Mouse (Mus musculus): ENCODE results near the gene Oxnad1. TPM values are rescaled to one million over a fixed set of nuclear protein-coding genes. Genes with fewer than 3 reads are reported as not detected.
"Not testable (repeated sequence)": the region's sequence is repeated elsewhere in the genome, so short reads cannot be mapped to it uniquely, and the experiment has no call there.

Gene Oxnad1
- polyA plus RNA-seq, 1 experiment from 2014 or later: 17.4 TPM

DNA sequence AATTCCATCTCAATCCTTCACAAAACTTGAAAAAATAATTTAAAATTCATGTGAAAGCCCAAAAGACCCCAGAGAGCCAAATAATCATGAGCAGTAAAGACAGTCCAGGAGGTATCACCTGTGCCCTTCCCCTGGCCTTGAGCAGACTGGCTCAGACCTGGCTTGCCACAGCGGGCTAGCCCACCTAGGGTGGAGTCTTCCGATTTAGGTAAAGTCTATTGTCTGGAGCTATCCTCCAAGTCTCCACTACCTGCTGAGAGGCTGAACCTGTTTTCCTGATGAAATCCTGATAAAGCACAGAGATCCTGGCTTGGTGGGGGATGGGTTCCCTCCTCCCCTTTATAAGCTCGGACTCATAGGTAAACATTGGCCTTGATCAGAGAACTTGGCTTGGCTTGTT is 39.1 kb downstream of the Oxnad1 start:
- peaks cover 5% of the 10 kb centered on the region; the same call in 1 of the 2 replicates for H3K4me1 ChIP-seq
- no peaks in the 10 kb centered on the region for H3K27me3 ChIP-seq
- no peaks in the 10 kb centered on the region for H3K36me3 ChIP-seq
- WGBS: 77% methylated on average over 3 of the region's 3 CpGs
- no peak overlapping the region for H3K4me2 ChIP-seq
- no peak overlapping the region for H3K4me3 ChIP-seq
- ATAC-seq (ENCODE audit: insufficient number of reproducible peaks, low FRiP score, low TSS enrichment, low read depth): no peak
- no peak overlapping the region for H3K27ac ChIP-seq
- H3K9me3 ChIP-seq: no peaks in the 10 kb centered on the region
- H3K9ac ChIP-seq: no peak overlapping the region

DNA sequence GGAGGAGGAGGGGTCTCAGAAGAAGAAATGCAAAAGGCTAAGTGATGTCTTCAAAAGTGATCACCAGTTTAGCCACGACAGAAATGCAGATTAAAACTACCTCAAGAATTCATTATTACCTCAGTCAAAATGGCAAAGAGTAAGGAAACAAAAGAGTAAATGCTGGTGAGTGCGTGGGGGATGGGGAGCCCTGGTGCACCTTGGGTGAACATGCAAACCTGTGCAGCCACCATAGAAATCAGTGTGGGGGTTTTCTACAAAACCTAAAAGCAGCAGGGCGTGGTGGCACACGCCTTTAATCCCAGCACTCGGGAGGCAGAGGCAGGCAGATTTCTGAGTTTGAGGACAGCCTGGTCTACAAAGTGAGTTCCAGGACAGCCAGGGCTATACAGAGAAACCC is 40.1 kb downstream of the Oxnad1 start:
- not testable (repeated sequence) for H3K9ac ChIP-seq; H3K27me3 ChIP-seq; H3K4me3 ChIP-seq; H3K9me3 ChIP-seq; ATAC-seq (ENCODE audit: insufficient number of reproducible peaks, low FRiP score, low TSS enrichment, low read depth); H3K27ac ChIP-seq; H3K4me2 ChIP-seq; H3K36me3 ChIP-seq; H3K4me1 ChIP-seq
- WGBS: 82% methylated on average over 5 of the region's 5 CpGs

DNA sequence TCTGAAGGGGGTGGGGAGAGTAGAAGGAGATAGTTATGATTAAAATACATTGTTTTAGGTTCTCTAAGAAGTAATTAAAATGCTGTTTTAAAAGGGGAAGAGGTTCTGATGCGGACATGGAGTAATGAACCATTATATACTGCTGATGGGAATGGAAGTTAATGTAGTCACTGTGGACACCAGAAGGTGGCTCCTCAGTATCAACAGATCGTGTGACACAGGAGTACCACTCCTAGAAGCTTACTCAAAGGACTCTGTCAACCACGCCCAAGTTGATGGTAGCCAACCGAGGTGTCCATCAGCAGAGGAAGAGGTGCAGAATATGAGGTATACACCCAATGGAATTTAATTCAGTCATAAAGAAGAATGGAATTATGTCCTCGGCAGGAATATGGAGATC is 43.2 kb downstream of the Oxnad1 start:
- Histone ChIP-seq H3K4me3 (no peak overlapping the region), H3K27ac (no peak overlapping the region), H3K36me3 (no peaks in the 10 kb centered on the region), H3K9ac (no peak overlapping the region), H3K27me3 (no peaks in the 10 kb centered on the region), H3K4me2 (no peak overlapping the region), H3K4me1 (no peaks in the 10 kb centered on the region), H3K9me3 (no peaks in the 10 kb centered on the region)
- WGBS: 81% methylated on average over 5 of the region's 5 CpGs
- no peak for ATAC-seq (ENCODE audit: insufficient number of reproducible peaks, low FRiP score, low TSS enrichment, low read depth)

DNA sequence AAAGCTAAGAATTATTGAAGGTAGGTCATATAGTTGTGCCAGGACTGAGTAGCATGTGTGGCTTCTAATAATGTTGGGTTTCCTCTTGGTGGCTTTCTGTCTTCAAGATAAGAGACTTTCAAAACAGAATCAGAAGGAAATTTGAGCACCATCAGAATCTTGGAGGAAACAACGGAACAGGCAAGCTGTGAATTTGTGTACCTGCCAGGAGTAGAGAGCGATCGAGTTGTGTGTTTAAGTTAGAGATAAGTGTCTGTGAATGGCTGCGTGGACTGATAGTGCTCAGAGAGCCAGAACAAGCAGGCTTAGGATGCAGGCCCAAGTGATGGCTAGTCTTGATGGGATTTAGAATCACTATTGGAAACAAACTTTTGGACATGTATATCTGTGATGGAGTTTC is 46.7 kb downstream of the Oxnad1 start:
- ATAC-seq (ENCODE audit: insufficient number of reproducible peaks, low FRiP score, low TSS enrichment, low read depth): no peak
- Histone ChIP-seq H3K36me3 (no peaks in the 10 kb centered on the region), H3K9me3 (no peaks in the 10 kb centered on the region), H3K4me2 (no peak overlapping the region), H3K4me1 (no peaks in the 10 kb centered on the region), H3K27ac (no peak overlapping the region), H3K27me3 (no peaks in the 10 kb centered on the region), H3K4me3 (no peak overlapping the region), H3K9ac (no peak overlapping the region)
- whole genome bisulfite sequencing: 88% methylated on average over 4 of the region's 4 CpGs

DNA sequence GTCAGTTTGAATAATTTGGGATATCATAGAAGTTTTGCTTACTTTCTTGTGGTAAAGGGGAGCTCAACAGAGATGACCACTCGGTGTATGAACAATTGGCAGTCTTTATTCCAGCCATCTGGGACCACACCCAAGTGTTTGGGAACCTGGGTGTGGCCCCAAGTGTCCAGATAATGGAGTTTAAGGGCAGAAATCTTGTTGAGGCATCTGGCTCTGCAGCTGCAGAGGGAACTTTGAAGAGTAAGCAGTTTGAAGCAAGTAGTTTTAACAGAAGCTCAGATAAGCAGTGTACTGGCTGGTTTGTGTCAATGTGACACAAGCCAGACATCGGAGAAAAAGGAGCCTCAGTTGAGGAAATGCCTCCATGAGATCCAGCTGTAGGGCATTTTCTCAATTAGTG is 49.1 kb downstream of the Oxnad1 start:
- 45% methylated on average over 2 of the region's 2 CpGs for WGBS
- no peak overlapping the region for H3K9ac ChIP-seq

DNA sequence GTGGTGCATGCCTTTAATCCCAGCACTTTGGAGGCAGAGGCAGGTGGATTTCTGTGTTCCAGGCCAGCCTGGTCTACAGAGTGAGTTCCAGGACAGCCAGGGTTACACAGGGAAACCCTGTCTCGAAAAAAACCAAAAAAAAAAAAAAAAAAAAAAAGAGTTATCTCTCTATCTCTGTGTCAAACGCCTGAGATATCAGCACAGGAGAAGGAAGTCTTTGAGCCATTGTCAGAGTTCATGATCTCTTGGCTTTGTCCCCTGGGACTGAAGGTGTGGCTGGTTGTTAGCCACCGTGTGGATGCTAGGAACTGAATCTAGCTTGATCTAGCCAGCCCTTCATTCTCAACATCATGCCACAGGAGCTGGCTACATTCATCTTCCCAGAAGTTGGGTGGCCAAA is 51.3 kb downstream of the Oxnad1 start:
- not testable (repeated sequence) for H3K4me3 ChIP-seq; H3K4me1 ChIP-seq; H3K9ac ChIP-seq; H3K36me3 ChIP-seq; ATAC-seq (ENCODE audit: insufficient number of reproducible peaks, low FRiP score, low TSS enrichment, low read depth); H3K27ac ChIP-seq; H3K4me2 ChIP-seq; H3K27me3 ChIP-seq; H3K9me3 ChIP-seq
- WGBS: 62% methylated on average over 3 of the region's 3 CpGs

More for the DNA sequence above, 49.1 kb downstream of the Oxnad1 start:
- Histone ChIP-seq H3K4me1 (no peaks in the 10 kb centered on the region), H3K4me3 (no peak overlapping the region), H3K36me3 (no peaks in the 10 kb centered on the region), H3K4me2 (no peak overlapping the region), H3K27me3 (no peaks in the 10 kb centered on the region), H3K27ac (no peak overlapping the region), H3K9me3 (no peaks in the 10 kb centered on the region)
- ATAC-seq (ENCODE audit: insufficient number of reproducible peaks, low FRiP score, low TSS enrichment, low read depth): no peak

DNA sequence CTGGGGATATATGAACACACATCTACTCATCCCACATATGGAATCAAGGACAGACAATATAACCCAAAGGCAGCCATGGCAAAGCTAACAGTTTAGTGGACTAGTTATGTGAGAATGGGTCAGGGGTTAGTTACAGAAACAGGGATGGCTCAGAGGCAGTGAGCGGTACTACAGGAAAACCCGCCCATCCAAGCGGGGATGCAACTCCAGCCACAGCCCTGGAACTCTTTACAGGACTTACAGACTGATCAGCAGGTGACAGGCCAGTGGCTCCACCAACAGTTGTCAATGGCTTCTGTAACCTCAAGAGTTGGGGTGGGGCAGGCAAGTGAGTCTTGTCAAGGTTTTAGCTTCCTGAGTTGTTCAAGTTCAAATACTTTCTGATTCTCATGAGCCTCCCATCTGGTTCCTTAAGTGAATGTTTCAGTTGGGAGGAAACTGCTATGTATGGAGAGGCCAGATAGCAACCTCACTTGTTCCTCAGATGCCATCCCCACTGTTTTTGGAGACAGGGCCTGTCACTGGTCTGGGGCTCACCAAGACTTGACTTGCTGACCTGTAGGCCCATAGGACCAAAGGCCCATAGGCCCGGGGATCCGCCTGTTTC is 55.3 kb downstream of the Oxnad1 start:
- ATAC-seq (ENCODE audit: insufficient number of reproducible peaks, low FRiP score, low TSS enrichment, low read depth): no peak
- H3K9ac ChIP-seq: no peak overlapping the region
- WGBS: 79% methylated on average over 5 of the region's 5 CpGs

DNA sequence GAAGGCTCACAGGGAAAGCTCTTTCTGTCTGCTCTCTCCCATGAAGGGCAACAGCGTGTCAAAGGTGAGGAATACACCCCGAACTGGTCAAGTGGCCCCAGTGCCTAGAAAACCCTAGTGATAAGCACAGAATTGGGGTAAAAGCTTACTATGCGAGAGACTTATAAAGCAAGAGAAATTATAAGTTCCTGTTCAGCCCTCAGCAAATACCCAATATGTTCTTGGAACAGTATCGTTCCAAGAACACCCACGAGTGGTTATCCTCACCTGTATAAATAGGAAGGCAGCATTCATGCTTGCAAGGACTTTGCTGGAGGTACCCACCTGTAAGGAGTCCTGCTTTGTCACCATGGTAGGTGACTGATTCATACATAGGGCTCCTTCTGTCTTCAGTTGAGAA is 56.5 kb downstream of the Oxnad1 start, which contains the start of gene Msmb:
Gene Msmb, plus strand, starts transcription at position 301 of the 400 bp plus-strand sequence.
- no peak for ATAC-seq (ENCODE audit: insufficient number of reproducible peaks, low FRiP score, low TSS enrichment, low read depth)
- no peak within 1 kb of the TSS for H3K4me3 ChIP-seq
- H3K36me3 ChIP-seq: no peaks in the 10 kb centered on the region
- no peak within 1 kb of the TSS for H3K4me2 ChIP-seq
- WGBS: 78% methylated on average over 5 of the region's 5 CpGs
- no peaks in the 10 kb centered on the region for H3K27me3 ChIP-seq
- no peak within 1 kb of the TSS for H3K27ac ChIP-seq
- H3K9me3 ChIP-seq: no peaks in the 10 kb centered on the region
- no peaks in the 10 kb centered on the region for H3K4me1 ChIP-seq
- no peak within 1 kb of the TSS for H3K9ac ChIP-seq

More for the DNA sequence above, 55.3 kb downstream of the Oxnad1 start:
- H3K27ac ChIP-seq: no peak overlapping the region
- no peaks in the 10 kb centered on the region for H3K4me1 ChIP-seq
- H3K27me3 ChIP-seq: no peaks in the 10 kb centered on the region
- H3K9me3 ChIP-seq: no peaks in the 10 kb centered on the region
- no peak overlapping the region for H3K4me3 ChIP-seq
- no peak overlapping the region for H3K4me2 ChIP-seq
- H3K36me3 ChIP-seq: no peaks in the 10 kb centered on the region

DNA sequence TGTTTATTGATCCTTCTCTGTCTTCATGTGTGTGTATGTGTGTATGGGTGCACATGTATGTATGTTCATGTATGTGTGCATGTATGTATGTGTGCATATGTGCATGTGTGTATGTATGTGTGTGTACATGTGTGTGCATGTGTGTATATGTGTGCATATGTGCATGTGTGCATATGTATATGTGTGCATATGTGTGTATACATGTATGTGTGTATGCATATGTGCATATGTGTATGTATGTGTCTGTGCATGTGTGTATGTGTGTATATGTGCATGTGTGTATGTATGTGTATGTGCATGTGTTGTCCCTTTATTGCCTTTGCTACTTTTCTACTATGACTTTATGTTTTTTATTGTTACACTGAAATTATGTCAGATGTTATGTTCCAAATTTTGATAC is 59.6 kb downstream of the Oxnad1 start:
- ATAC-seq (ENCODE audit: insufficient number of reproducible peaks, low FRiP score, low TSS enrichment, low read depth): no peak
- Histone ChIP-seq H3K9me3 (no peaks in the 10 kb centered on the region), H3K27me3 (no peaks in the 10 kb centered on the region), H3K9ac (no peak overlapping the region), H3K4me1 (no peaks in the 10 kb centered on the region), H3K27ac (no peak overlapping the region), H3K4me3 (no peak overlapping the region), H3K36me3 (no peaks in the 10 kb centered on the region), H3K4me2 (no peak overlapping the region)

DNA sequence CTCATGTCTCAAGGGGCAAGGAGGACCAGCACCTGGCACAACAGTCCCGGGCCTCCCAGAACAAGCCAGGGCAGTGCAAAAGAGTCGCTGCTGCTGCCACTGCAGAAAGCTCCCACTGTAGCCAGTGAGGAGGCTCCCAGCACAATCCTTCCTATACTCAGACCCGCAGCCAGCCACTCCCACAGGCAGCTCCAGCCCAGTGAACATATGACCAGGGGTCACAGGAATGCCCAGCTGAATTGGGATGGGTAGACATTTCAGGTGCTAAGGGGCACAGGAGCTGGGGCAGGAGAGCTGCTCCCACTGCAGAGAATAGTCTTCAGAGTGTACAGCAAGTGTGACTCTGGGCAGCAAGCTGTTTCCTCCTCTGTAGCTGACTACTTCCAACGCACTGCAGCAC is 60.2 kb downstream of the Oxnad1 start:
- no peak for ATAC-seq (ENCODE audit: insufficient number of reproducible peaks, low FRiP score, low TSS enrichment, low read depth)
- H3K36me3 ChIP-seq: no peaks in the 10 kb centered on the region
- H3K4me2 ChIP-seq: no peak overlapping the region

DNA sequence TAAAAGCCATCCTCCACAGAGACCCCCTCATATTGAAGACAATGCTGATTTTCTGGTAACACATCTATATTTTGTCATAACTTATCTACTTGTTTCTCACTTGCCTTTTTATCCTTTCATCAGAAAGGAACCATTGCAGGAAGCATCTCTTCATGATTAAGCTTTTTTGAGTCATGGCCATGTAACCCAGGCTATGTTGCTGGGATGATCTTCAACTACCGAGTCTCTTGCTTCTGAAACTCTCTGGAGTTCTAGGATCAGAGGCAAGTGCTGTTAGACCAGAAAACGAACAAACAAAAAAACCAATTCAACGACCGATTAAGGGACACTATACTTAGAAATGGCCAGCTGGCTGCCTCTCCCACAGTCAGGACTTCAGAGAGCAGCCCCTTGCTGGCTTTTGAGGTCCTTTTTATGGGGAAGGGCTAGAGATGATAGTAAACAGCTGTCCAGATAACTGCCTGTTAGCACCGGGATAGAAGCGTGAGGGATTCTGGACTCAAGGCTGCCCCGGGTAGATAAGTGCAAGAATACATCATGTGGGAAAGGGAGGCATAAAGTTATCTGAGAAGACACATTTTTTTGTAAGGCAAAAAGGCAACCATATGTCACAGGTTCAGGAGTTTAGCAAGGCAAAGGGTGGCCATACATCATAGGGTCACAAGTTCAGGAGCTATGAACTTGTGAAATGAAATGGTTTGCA is 60.8 kb downstream of the Oxnad1 start:
- no peak overlapping the region for H3K9ac ChIP-seq
- no peak overlapping the region for H3K4me3 ChIP-seq
- ATAC-seq (ENCODE audit: insufficient number of reproducible peaks, low FRiP score, low TSS enrichment, low read depth): no peak
- no peak overlapping the region for H3K4me2 ChIP-seq
- no peaks in the 10 kb centered on the region for H3K27me3 ChIP-seq
- no peaks in the 10 kb centered on the region for H3K36me3 ChIP-seq
- no peak overlapping the region for H3K27ac ChIP-seq
- no peaks in the 10 kb centered on the region for H3K9me3 ChIP-seq
- no peaks in the 10 kb centered on the region for H3K4me1 ChIP-seq
- WGBS: 58% methylated on average over 7 of the region's 7 CpGs

More for the DNA sequence above, 60.2 kb downstream of the Oxnad1 start:
- 65% methylated on average over 4 of the region's 4 CpGs for WGBS
- Histone ChIP-seq H3K9me3 (no peaks in the 10 kb centered on the region), H3K9ac (no peak overlapping the region), H3K4me1 (no peaks in the 10 kb centered on the region), H3K27me3 (no peaks in the 10 kb centered on the region), H3K4me3 (no peak overlapping the region), H3K27ac (no peak overlapping the region)

DNA sequence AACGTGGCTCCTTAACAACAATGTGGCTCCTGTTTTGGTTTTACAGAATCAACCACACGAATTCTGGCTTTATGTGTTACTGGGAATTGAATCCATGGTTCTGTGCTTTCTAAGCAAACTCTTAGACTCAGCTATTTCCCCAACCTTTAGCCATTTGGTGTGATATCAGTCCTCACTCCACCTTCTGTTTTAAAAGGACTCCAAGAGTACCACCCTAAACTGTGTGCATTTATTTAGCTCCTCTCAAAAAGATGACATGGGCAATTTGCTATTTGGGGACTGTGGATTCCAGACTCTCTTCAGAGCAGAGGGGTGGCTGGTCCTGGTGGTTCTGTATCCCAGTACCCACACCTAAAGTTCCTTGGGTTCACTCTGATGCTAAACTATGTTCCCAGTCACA is 61.4 kb downstream of the Oxnad1 start:
- no peak overlapping the region for H3K4me2 ChIP-seq
- no peak overlapping the region for H3K4me3 ChIP-seq
- no peak overlapping the region for H3K27ac ChIP-seq
- 61% methylated on average over 2 of the region's 2 CpGs for WGBS
- H3K27me3 ChIP-seq: no peaks in the 10 kb centered on the region
- no peaks in the 10 kb centered on the region for H3K9me3 ChIP-seq
- no peaks in the 10 kb centered on the region for H3K4me1 ChIP-seq
- H3K9ac ChIP-seq: no peak overlapping the region
- no peak for ATAC-seq (ENCODE audit: insufficient number of reproducible peaks, low FRiP score, low TSS enrichment, low read depth)
- H3K36me3 ChIP-seq: no peaks in the 10 kb centered on the region
